10 mouse cellular contexts compared by ENCODE assay signal in the genomic region with DNA sequence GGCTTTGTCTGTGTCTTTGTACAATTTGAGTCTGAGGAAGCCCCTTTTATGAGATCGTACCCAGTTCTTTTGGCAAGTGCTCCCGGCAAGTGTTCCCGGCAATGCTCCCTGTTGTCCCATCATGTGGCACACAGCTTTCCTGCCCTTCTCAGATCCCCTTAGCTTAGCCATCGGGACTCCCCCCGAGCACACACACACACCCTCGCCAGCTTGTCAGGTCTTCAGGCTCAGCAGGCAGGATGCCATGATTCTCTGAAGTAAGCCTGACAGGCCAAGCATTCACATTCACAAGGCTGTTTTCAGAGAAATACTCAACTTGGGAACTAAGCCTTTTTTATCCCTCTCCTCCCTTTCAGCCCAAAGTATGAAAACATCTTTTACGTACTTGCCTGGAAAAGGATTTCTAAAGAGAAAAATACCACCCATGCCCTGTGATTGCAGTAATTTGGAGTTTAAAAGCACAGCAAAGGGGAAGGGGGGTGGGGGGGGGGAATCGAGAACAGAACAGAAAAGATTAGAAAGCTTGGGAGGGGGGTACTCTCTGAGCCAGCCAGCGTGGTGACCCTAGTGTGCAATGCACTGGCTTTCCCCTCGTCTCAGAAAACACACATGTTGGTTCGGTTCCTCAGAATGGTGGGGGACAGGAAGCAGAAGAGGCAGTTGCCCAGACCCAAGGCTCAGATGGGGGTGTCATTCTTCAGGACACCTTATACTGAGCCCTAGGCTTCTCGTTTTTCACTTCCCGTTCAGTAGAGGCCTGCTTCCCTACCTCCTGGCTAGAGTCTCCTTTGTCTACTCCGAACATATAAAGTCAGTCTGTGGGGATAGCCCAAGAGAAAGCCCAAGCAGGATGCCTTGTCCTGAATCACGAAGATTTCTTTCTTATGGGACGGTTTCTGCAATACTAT. TPM values are rescaled to one million over a fixed set of nuclear protein-coding genes. Genes with fewer than 3 reads are reported as not detected.
DNase-seq lines count a peak whose midpoint lies in the region; ATAC-seq lines count a peak whose summit lies in the region.
"Had no signal": no experiment of that assay in that cellular context is flagged by ENCODE, and none has a peak within 500 bp of the region (broad histone marks: within the 10 kb centered on the region; RNA-seq: fewer than 3 reads in every experiment).

No protein-coding gene starts in this region.

- 52% methylated on average over 16 of the region's 16 CpGs for WGBS in neural tube, embryonic 13.5 days
- 42% methylated on average over 16 of the region's 16 CpGs for WGBS in embryonic facial prominence, embryonic 13.5 days
- WGBS in neural tube, embryonic 14.5 days, result 49% methylated on average over 16 of the region's 16 CpGs

- peaks cover 57% of the 10 kb centered on the region for H3K27me3 ChIP-seq in neural tube, embryonic 13.5 days
- peaks cover 4% of the 10 kb centered on the region for H3K27me3 ChIP-seq in embryonic facial prominence, embryonic 13.5 days
- H3K27me3 ChIP-seq in neural tube, embryonic 14.5 days (ENCODE audit: control insufficient read depth, insufficient read depth, low read length), result no peaks in the 10 kb centered on the region

- H3K27ac ChIP-seq in neural tube, embryonic 13.5 days (replicated peaks), result peak overlapping the region; percentile 7; the same call in 1 of the 2 replicates
- H3K27ac ChIP-seq in embryonic facial prominence, embryonic 13.5 days, result peak overlapping the region; percentile 68
- H3K27ac ChIP-seq in neural tube, embryonic 14.5 days (ENCODE audit: low read depth, low read length), result no peak overlapping the region

- no peak overlapping the region for H3K4me3 ChIP-seq in neural tube, embryonic 13.5 days
- no peak overlapping the region for H3K4me3 ChIP-seq in embryonic facial prominence, embryonic 13.5 days
- H3K4me3 ChIP-seq in neural tube, embryonic 14.5 days (ENCODE audit: low read depth, low read length), result no peak overlapping the region
- H3K4me3 ChIP-seq: heart, embryonic 12.5 days had no signal

- no peak overlapping the region for H3K9ac ChIP-seq in neural tube, embryonic 13.5 days
- 0 out of 2 replicates have a peak overlapping the region, but pooled peaks have one; percentile 21 for H3K9ac ChIP-seq in embryonic facial prominence, embryonic 13.5 days
- H3K9ac ChIP-seq in neural tube, embryonic 14.5 days (replicated peaks; ENCODE audit: low read depth, low read length), result 0 out of 2 replicates have a peak overlapping the region, but pooled peaks have one; percentile 11
- H3K9ac ChIP-seq: heart, embryonic 12.5 days had no signal

- 0 out of 2 replicates have a peak, but pooled peaks have one; percentile 10 for ATAC-seq in neural tube, embryonic 13.5 days (ENCODE audit: low read depth)
- no peak for ATAC-seq in embryonic facial prominence, embryonic 13.5 days (ENCODE audit: insufficient number of reproducible peaks, insufficient read depth, low FRiP score, low TSS enrichment, low read depth)
- peak; percentile 55 to 56 for ATAC-seq in hematopoietic stem cell, adult 5-6 weeks (replicated peaks in 1 of 2; ENCODE audit: insufficient read depth in 1 of 2, low FRiP score in 2 of 2, low TSS enrichment in 1 of 2, low read depth in 1 of 2, poor library complexity in 2 of 2, severe bottlenecking in 2 of 2)
- peak; percentile 36; the same call in 1 of the 2 replicates for ATAC-seq in neural tube, embryonic 14.5 days (ENCODE audit: low read depth)

- H3K36me3 ChIP-seq in neural tube, embryonic 13.5 days, result no peaks in the 10 kb centered on the region
- no peaks in the 10 kb centered on the region for H3K36me3 ChIP-seq in embryonic facial prominence, embryonic 13.5 days
- H3K36me3 ChIP-seq in neural tube, embryonic 14.5 days (ENCODE audit: control insufficient read depth, insufficient read depth, low read length), result no peaks in the 10 kb centered on the region
- H3K36me3 ChIP-seq: heart, embryonic 12.5 days had no signal

- intact Hi-C loops in heart, postnatal 36 days (cut with DNase I), result no loop called here

- DNase-seq in neural tube, embryonic 10.5 days (ENCODE audit: extremely low spot score, low spot score), result no peak
- no peak for DNase-seq in heart, postnatal 36 days
- DNase-seq in kidney, postnatal 36 days, result no peak
- DNase-seq: kidney, adult 2 months had no signal

- peaks cover 44% of the 10 kb centered on the region for H3K4me1 ChIP-seq in neural tube, embryonic 13.5 days (replicated peaks)
- peaks cover 56% of the 10 kb centered on the region for H3K4me1 ChIP-seq in embryonic facial prominence, embryonic 13.5 days
- H3K4me1 ChIP-seq in neural tube, embryonic 14.5 days (ENCODE audit: control insufficient read depth, insufficient read depth, low read length), result peaks cover 17% of the 10 kb centered on the region; the same call in 1 of the 2 replicates

- H3K4me2 ChIP-seq in neural tube, embryonic 13.5 days, result no peak overlapping the region
- H3K4me2 ChIP-seq in embryonic facial prominence, embryonic 13.5 days, result peak overlapping the region; percentile 7; the same call in 1 of the 2 replicates
- no peak overlapping the region for H3K4me2 ChIP-seq in neural tube, embryonic 14.5 days (ENCODE audit: low read depth, low read length)
- H3K4me2 ChIP-seq: heart, embryonic 12.5 days; liver, embryonic 11.5 days had no signal

- H3K9me3 ChIP-seq in neural tube, embryonic 13.5 days, result no peaks in the 10 kb centered on the region
- H3K9me3 ChIP-seq in embryonic facial prominence, embryonic 13.5 days, result no peaks in the 10 kb centered on the region
- H3K9me3 ChIP-seq in neural tube, embryonic 14.5 days (ENCODE audit: control insufficient read depth, low read length), result no peaks in the 10 kb centered on the region
- H3K9me3 ChIP-seq: heart, embryonic 12.5 days had no signal

RNA-seq across cellular contexts. Expression of a gene that starts 41.0 kb away (rescaled TPM):
- 19.4 and 25.5 TPM in 2 replicates for polyA plus RNA-seq in neural tube, embryonic 13.5 days (2015; fragmentation: Nextera tagmentation; extraction: Ambion mirVana)
- 42.9 and 44.3 TPM in 2 replicates for polyA plus RNA-seq in embryonic facial prominence, embryonic 13.5 days (2015; fragmentation: Nextera tagmentation; extraction: Ambion mirVana)
- 14.6 and 37.9 TPM in 2 replicates for total RNA-seq in hematopoietic stem cell, adult 5-6 weeks (2017)
- polyA plus RNA-seq in neural tube, embryonic 14.5 days (2014; fragmentation: Nextera tagmentation; extraction: Ambion mirVana), result 8.1 and 12.7 TPM in 2 replicates
- total RNA-seq in heart, postnatal 36 days (2021), result 10 to 100 TPM; 20.6 to 27.4 TPM
